Mouse (Mus musculus): ENCODE data around the gene Gm10553. TPM values are rescaled to one million over a fixed set of nuclear protein-coding genes. Genes with fewer than 3 reads are reported as not detected.
"Not testable (repeated sequence)": the region's sequence is repeated elsewhere in the genome, so short reads cannot be mapped to it uniquely, and the experiment has no call there.

Gm10553 gene
- polyA plus RNA-seq (2015; fragmentation: Nextera tagmentation; extraction: Ambion mirVana): not detected in 2 replicates

- not testable (repeated sequence) for H3K36me3 ChIP-seq (replicated peaks; ENCODE audit: insufficient read depth, low read length); H3K27ac ChIP-seq (ENCODE audit: low read depth); DNase-seq; H3K27me3 ChIP-seq (ENCODE audit: insufficient read depth, low read length); ATAC-seq; H3K9me3 ChIP-seq (ENCODE audit: low read length); H3K4me2 ChIP-seq (ENCODE audit: low read depth, low read length); H3K4me1 ChIP-seq (ENCODE audit: insufficient read depth); H3K4me3 ChIP-seq (ENCODE audit: low read depth, low read length); H3K9ac ChIP-seq (replicated peaks)
- 50% methylated on average over 1 of the region's 1 CpGs for WGBS (ENCODE audit: insufficient replicate concordance)
Measured at GRCm38 (mm10) chr1:85099864-85100263, at the start of gene Gm10553. Gm10553 (plus strand) TSS chr1:85100164.

- peak; percentile 8 for DNase-seq
Measured at GRCm38 (mm10) chr1:85071690-85072089, 28.3 kb upstream of the Gm10553 start.

GRCm38 (mm10) chr1:85073099-85073498 lies 26.9 kb upstream of the Gm10553 start:
- 55% methylated on average over 3 of the region's 3 CpGs for WGBS (ENCODE audit: insufficient replicate concordance)

More at GRCm38 (mm10) chr1:85071690-85072089, 28.3 kb upstream of the Gm10553 start:
- not testable (repeated sequence) for H3K4me3 ChIP-seq (ENCODE audit: low read depth, low read length); ATAC-seq; H3K9me3 ChIP-seq (ENCODE audit: low read length); H3K27ac ChIP-seq (ENCODE audit: low read depth); H3K9ac ChIP-seq (replicated peaks); H3K27me3 ChIP-seq (ENCODE audit: insufficient read depth, low read length); H3K36me3 ChIP-seq (replicated peaks; ENCODE audit: insufficient read depth, low read length); H3K4me1 ChIP-seq (ENCODE audit: insufficient read depth); H3K4me2 ChIP-seq (ENCODE audit: low read depth, low read length)
- 43% methylated on average over 3 of the region's 3 CpGs for WGBS (ENCODE audit: insufficient replicate concordance)

GRCm38 (mm10) chr1:85084803-85085202 lies 15.2 kb upstream of the Gm10553 start:
- not testable (repeated sequence) for H3K27ac ChIP-seq (ENCODE audit: low read depth); H3K9me3 ChIP-seq (ENCODE audit: low read length); ATAC-seq; H3K4me1 ChIP-seq (ENCODE audit: insufficient read depth); H3K9ac ChIP-seq (replicated peaks); H3K36me3 ChIP-seq (replicated peaks; ENCODE audit: insufficient read depth, low read length); H3K27me3 ChIP-seq (ENCODE audit: insufficient read depth, low read length); H3K4me3 ChIP-seq (ENCODE audit: low read depth, low read length); H3K4me2 ChIP-seq (ENCODE audit: low read depth, low read length)
- DNase-seq: peak; percentile 5
- WGBS (ENCODE audit: insufficient replicate concordance): 51% methylated on average over 3 of the region's 3 CpGs

More at GRCm38 (mm10) chr1:85073099-85073498, 26.9 kb upstream of the Gm10553 start:
- H3K4me2 ChIP-seq (ENCODE audit: low read depth, low read length); H3K27me3 ChIP-seq (ENCODE audit: insufficient read depth, low read length); DNase-seq; H3K9me3 ChIP-seq (ENCODE audit: low read length); H3K27ac ChIP-seq (ENCODE audit: low read depth); H3K9ac ChIP-seq (replicated peaks); H3K4me3 ChIP-seq (ENCODE audit: low read depth, low read length); H3K4me1 ChIP-seq (ENCODE audit: insufficient read depth); ATAC-seq; H3K36me3 ChIP-seq (replicated peaks; ENCODE audit: insufficient read depth, low read length): not testable (repeated sequence)

- WGBS (ENCODE audit: insufficient replicate concordance): 40% methylated on average over 1 of the region's 1 CpGs
- not testable (repeated sequence) for DNase-seq; ATAC-seq; H3K4me3 ChIP-seq (ENCODE audit: low read depth, low read length); H3K36me3 ChIP-seq (replicated peaks; ENCODE audit: insufficient read depth, low read length); H3K4me1 ChIP-seq (ENCODE audit: insufficient read depth); H3K9ac ChIP-seq (replicated peaks); H3K27ac ChIP-seq (ENCODE audit: low read depth); H3K27me3 ChIP-seq (ENCODE audit: insufficient read depth, low read length); H3K9me3 ChIP-seq (ENCODE audit: low read length); H3K4me2 ChIP-seq (ENCODE audit: low read depth, low read length)
Measured at GRCm38 (mm10) chr1:85086211-85086610, 13.8 kb upstream of the Gm10553 start.

- not testable (repeated sequence) for H3K36me3 ChIP-seq (replicated peaks; ENCODE audit: insufficient read depth, low read length); H3K4me3 ChIP-seq (ENCODE audit: low read depth, low read length); ATAC-seq; H3K4me2 ChIP-seq (ENCODE audit: low read depth, low read length); DNase-seq; H3K9me3 ChIP-seq (ENCODE audit: low read length); H3K27me3 ChIP-seq (ENCODE audit: insufficient read depth, low read length); H3K9ac ChIP-seq (replicated peaks); H3K4me1 ChIP-seq (ENCODE audit: insufficient read depth); H3K27ac ChIP-seq (ENCODE audit: low read depth)
- 28% methylated on average over 1 of the region's 3 CpGs for WGBS (ENCODE audit: insufficient replicate concordance)
Measured at GRCm38 (mm10) chr1:85092169-85092568, 7.8 kb upstream of the Gm10553 start.

GRCm38 (mm10) chr1:85093011-85093572 lies 6.9 kb upstream of the Gm10553 start:
- not testable (repeated sequence) for H3K36me3 ChIP-seq (replicated peaks; ENCODE audit: insufficient read depth, low read length); ATAC-seq; H3K27me3 ChIP-seq (ENCODE audit: insufficient read depth, low read length); H3K4me1 ChIP-seq (ENCODE audit: insufficient read depth); H3K9me3 ChIP-seq (ENCODE audit: low read length); H3K4me3 ChIP-seq (ENCODE audit: low read depth, low read length); H3K4me2 ChIP-seq (ENCODE audit: low read depth, low read length); H3K27ac ChIP-seq (ENCODE audit: low read depth); H3K9ac ChIP-seq (replicated peaks)
- 74% methylated on average over 6 of the region's 7 CpGs for WGBS (ENCODE audit: insufficient replicate concordance)
- DNase-seq: peak; percentile 10

- not testable (repeated sequence) for H3K4me3 ChIP-seq (ENCODE audit: low read depth, low read length); H3K27ac ChIP-seq (ENCODE audit: low read depth); ATAC-seq; DNase-seq; H3K4me1 ChIP-seq (ENCODE audit: insufficient read depth); H3K36me3 ChIP-seq (replicated peaks; ENCODE audit: insufficient read depth, low read length); H3K27me3 ChIP-seq (ENCODE audit: insufficient read depth, low read length); H3K9ac ChIP-seq (replicated peaks); H3K4me2 ChIP-seq (ENCODE audit: low read depth, low read length); H3K9me3 ChIP-seq (ENCODE audit: low read length)
- WGBS (ENCODE audit: insufficient replicate concordance): 74% methylated on average over 5 of the region's 7 CpGs
Measured at GRCm38 (mm10) chr1:85099081-85099480, 883 bp upstream of the Gm10553 start.

GRCm38 (mm10) chr1:85101754-85102153 lies 1.8 kb downstream of the Gm10553 start:
- 66% methylated on average over 4 of the region's 4 CpGs for WGBS (ENCODE audit: insufficient replicate concordance)
- not testable (repeated sequence) for DNase-seq; H3K9ac ChIP-seq (replicated peaks); H3K9me3 ChIP-seq (ENCODE audit: low read length); H3K36me3 ChIP-seq (replicated peaks; ENCODE audit: insufficient read depth, low read length); H3K4me2 ChIP-seq (ENCODE audit: low read depth, low read length); H3K4me1 ChIP-seq (ENCODE audit: insufficient read depth); H3K27me3 ChIP-seq (ENCODE audit: insufficient read depth, low read length); H3K4me3 ChIP-seq (ENCODE audit: low read depth, low read length); H3K27ac ChIP-seq (ENCODE audit: low read depth); ATAC-seq

- H3K4me3 ChIP-seq (ENCODE audit: low read depth, low read length); H3K27ac ChIP-seq (ENCODE audit: low read depth); H3K9me3 ChIP-seq (ENCODE audit: low read length); H3K27me3 ChIP-seq (ENCODE audit: insufficient read depth, low read length); H3K36me3 ChIP-seq (replicated peaks; ENCODE audit: insufficient read depth, low read length); H3K9ac ChIP-seq (replicated peaks); H3K4me1 ChIP-seq (ENCODE audit: insufficient read depth); H3K4me2 ChIP-seq (ENCODE audit: low read depth, low read length); DNase-seq; ATAC-seq: not testable (repeated sequence)
- 68% methylated on average over 4 of the region's 4 CpGs for WGBS (ENCODE audit: insufficient replicate concordance)
Measured at GRCm38 (mm10) chr1:85105336-85105735, 5.4 kb downstream of the Gm10553 start.

All from liver, postnatal 0 days (tissue).